Comparison of ENCODE assay signal across 10 mouse cellular contexts in genomic region chr16:7279544-7279943, GRCm38 (mm10).
DNase-seq lines count a peak whose midpoint lies in the region; ATAC-seq and TF ChIP-seq lines count a peak whose summit lies in the region.
"Had no signal": no experiment of that assay in that cellular context is flagged by ENCODE, and none has a peak within 500 bp of the region (broad histone marks: within the 10 kb centered on the region; RNA-seq: fewer than 3 reads in every experiment).

No protein-coding gene starts in this region.

- DNase-seq in heart, adult 2 months = peak; percentile 21 to 22
- peak; percentile 46 for DNase-seq in NIH3T3 (ENCODE audit: low read depth)
- DNase-seq in cerebellum, postnatal 36 days = peak; percentile 26 to 46
- DNase-seq in left cerebral cortex, adult 2 months (ENCODE audit: extremely low spot score in 1 of 2, low spot score in 2 of 2) = peak in 1 of 2 experiments; percentile 22
- no peak for DNase-seq in spleen, postnatal 14 days (ENCODE audit: low spot score in 2 of 2)
- DNase-seq in urinary bladder, postnatal 36 days (ENCODE audit: low spot score in 2 of 2) = no peak
- no peak for DNase-seq in lung, postnatal 0 days (ENCODE audit: low spot score)

- intact Hi-C loops in heart, adult 2 months (cut with DNase I) = loop anchor here (5.0 kb wide), 1 partner anchor 232 kb away; no protein-coding TSS in a partner anchor
- intact Hi-C loops in left cerebral cortex, adult 2 months (cut with DNase I) = loop anchor here (5.0 to 10.0 kb wide), 2 partner anchors 122 to 225 kb away; no protein-coding TSS in a partner anchor

- H3K4me2 ChIP-seq in heart, embryonic 12.5 days = no peak overlapping the region
- no peak overlapping the region for H3K4me2 ChIP-seq in lung, postnatal 0 days (replicated peaks; ENCODE audit: low read depth, low read length)
- H3K4me2 ChIP-seq: embryonic facial prominence, embryonic 12.5 days had no signal

- H3K79me2 ChIP-seq in heart, adult 2 months (replicated peaks; ENCODE audit: control insufficient read depth, insufficient read depth, low read length) = no peaks in the 10 kb centered on the region

- peaks cover 13% of the 10 kb centered on the region for H3K36me3 ChIP-seq in heart, adult 2 months (ENCODE audit: control insufficient read depth, insufficient read depth, low read length)
- H3K36me3 ChIP-seq in heart, embryonic 12.5 days = no peaks in the 10 kb centered on the region
- no peaks in the 10 kb centered on the region for H3K36me3 ChIP-seq in lung, postnatal 0 days (ENCODE audit: insufficient read depth, low read length)
- H3K36me3 ChIP-seq: embryonic facial prominence, embryonic 12.5 days; G1E had no signal

- H3K9me3 ChIP-seq in heart, embryonic 12.5 days (replicated peaks) = no peaks in the 10 kb centered on the region
- H3K9me3 ChIP-seq in lung, postnatal 0 days (ENCODE audit: low read length) = no peaks in the 10 kb centered on the region
- H3K9me3 ChIP-seq: embryonic facial prominence, embryonic 12.5 days had no signal

- ATAC-seq in heart, embryonic 12.5 days (ENCODE audit: insufficient number of reproducible peaks, low FRiP score) = no peak
- ATAC-seq in lung, postnatal 0 days = no peak

- TF ChIP-seq POLR2A in heart, adult 2 months (IDR thresholded peaks at IDR 0.05; ENCODE audit: insufficient read depth, low read depth, low read length) = no peak

- no peaks in the 10 kb centered on the region for H3K27me3 ChIP-seq in heart, adult 2 months (ENCODE audit: control insufficient read depth, insufficient read depth, low read length)
- H3K27me3 ChIP-seq in heart, embryonic 12.5 days (replicated peaks) = no peaks in the 10 kb centered on the region
- H3K27me3 ChIP-seq in lung, postnatal 0 days (replicated peaks; ENCODE audit: insufficient read depth, low read length) = no peaks in the 10 kb centered on the region
- H3K27me3 ChIP-seq: embryonic facial prominence, embryonic 12.5 days had no signal

- H3K9ac ChIP-seq in heart, adult 2 months (ENCODE audit: low read depth, low read length) = 0 out of 2 replicates have a peak overlapping the region, but pooled peaks have one; percentile 25
- H3K9ac ChIP-seq in heart, embryonic 12.5 days = no peak overlapping the region
- no peak overlapping the region for H3K9ac ChIP-seq in lung, postnatal 0 days (replicated peaks; ENCODE audit: low read depth)
- H3K9ac ChIP-seq: embryonic facial prominence, embryonic 12.5 days had no signal

- WGBS in heart, adult 2 months = 17% methylated on average over 5 of the region's 5 CpGs
- WGBS in heart, embryonic 12.5 days = 59% methylated on average over 5 of the region's 5 CpGs
- WGBS in lung, postnatal 0 days = 67% methylated on average over 5 of the region's 5 CpGs

- H3K27ac ChIP-seq in heart, adult 2 months = peak overlapping the region; percentile 53
- no peak overlapping the region for H3K27ac ChIP-seq in heart, embryonic 12.5 days (ENCODE audit: poor library complexity, severe bottlenecking)
- H3K27ac ChIP-seq in left cerebral cortex, adult 2 months = peak overlapping the region; percentile 61
- H3K27ac ChIP-seq in lung, postnatal 0 days (ENCODE audit: low read length) = no peak overlapping the region
- H3K27ac ChIP-seq: embryonic facial prominence, embryonic 12.5 days had no signal

- no peak for TF ChIP-seq EP300 in heart, adult 2 months (IDR thresholded peaks at IDR 0.05; ENCODE audit: insufficient read depth, low read depth, low read length)
- no peak for TF ChIP-seq EP300 in lung, postnatal 0 days (IDR thresholded peaks at IDR 0.05)

- H3K4me1 ChIP-seq in heart, adult 2 months (ENCODE audit: control insufficient read depth, insufficient read depth, low read length) = peaks cover 4% of the 10 kb centered on the region
- H3K4me1 ChIP-seq in heart, embryonic 12.5 days (replicated peaks) = peaks cover 6% of the 10 kb centered on the region; the same call in 1 of the 2 replicates
- no peaks in the 10 kb centered on the region for H3K4me1 ChIP-seq in lung, postnatal 0 days (ENCODE audit: insufficient read depth, low read depth, low read length)
- H3K4me1 ChIP-seq: embryonic facial prominence, embryonic 12.5 days had no signal

- no peak for TF ChIP-seq CTCF in heart, adult 2 months (IDR thresholded peaks at IDR 0.05)
- no peak for TF ChIP-seq CTCF in left cerebral cortex, adult 2 months (IDR thresholded peaks at IDR 0.05)
- no peak for TF ChIP-seq CTCF in lung, postnatal 0 days (IDR thresholded peaks at IDR 0.05)

- no peak overlapping the region for H3K4me3 ChIP-seq in heart, adult 2 months
- H3K4me3 ChIP-seq in heart, embryonic 12.5 days = no peak overlapping the region
- no peak overlapping the region for H3K4me3 ChIP-seq in left cerebral cortex, adult 2 months
- H3K4me3 ChIP-seq in lung, postnatal 0 days (ENCODE audit: low read depth, low read length) = no peak overlapping the region
- H3K4me3 ChIP-seq: embryonic facial prominence, embryonic 12.5 days had no signal

Comparison
In these comparisons a context has a peak if more than half of its experiments do, and no peak if none do; other contexts are left out.
1. H3K27ac ChIP-seq: peak in heart, adult 2 months (single experiment) and left cerebral cortex, adult 2 months (single experiment); none in heart, embryonic 12.5 days (single experiment) and lung, postnatal 0 days (single experiment).
2. DNase-seq: peak in heart, adult 2 months (2 of 2), NIH3T3 (single experiment) and cerebellum, postnatal 36 days (2 of 2); none in spleen, postnatal 14 days (0 of 2), urinary bladder, postnatal 36 days (0 of 2) and lung, postnatal 0 days (single experiment).